Mouse (Mus musculus) liver, embryonic 14.5 days (tissue): Measurements from ENCODE around the gene Myo1a. TPM values are rescaled to one million over a fixed set of nuclear protein-coding genes. Genes with fewer than 3 reads are reported as not detected.

Experiments
- ATAC-seq: fragments of 200-750 bp; cut with Nextera tagmentation; 2 replicates; pipeline ENCODE4 v1.8.0; 2017; ENCODE audit warnings: moderate number of reproducible peaks, mild to moderate bottlenecking, moderate library complexity; ENCODE audit not compliant: insufficient read depth
- DNase-seq, 3 experiments: peaks; one replicate each; pipeline ENCODE4 v3.0.0-alpha.2; 2012 to 2013; ENCODE audit warnings: low read depth in 3 of 3, low spot score in 3 of 3
- H3K27ac ChIP-seq: fragments of 300-500 bp; sonication (generic); 2 replicates; pipeline ENCODE4 v1.5.1; 2014; ENCODE audit warnings: moderate library complexity, mild to moderate bottlenecking, control low read depth, inconsistent platforms
- H3K27me3 ChIP-seq: fragments of 300-500 bp; sonication (generic); 2 replicates; pipeline ENCODE4 v1.6.1; 2014; ENCODE audit warnings: mild to moderate bottlenecking, low read length, moderate library complexity; ENCODE audit not compliant: control insufficient read depth, insufficient read depth
- H3K36me3 ChIP-seq: fragments of 300-500 bp; sonication (generic); replicated peaks from 2 replicates; pipeline ENCODE4 v1.6.1; 2014; ENCODE audit warnings: low read depth; ENCODE audit not compliant: control insufficient read depth, insufficient read depth
- H3K4me1 ChIP-seq, 2 experiments: fragments of 200-500 bp in 1 of 2; fragments of 300-500 bp in 1 of 2; sonication (generic) in 1 of 2; replicated peaks; 2 replicates each; pipeline ENCODE4 v1.6.1; 2012 to 2014; ENCODE audit warnings: antibody characterized with exemption in 1 of 2, inconsistent platforms in 1 of 2, low read length in 1 of 2; ENCODE audit not compliant: control insufficient read depth in 2 of 2, insufficient read depth in 2 of 2
- H3K4me2 ChIP-seq: fragments of 300-500 bp; sonication (generic); 2 replicates; pipeline ENCODE4 v1.6.1; 2014; ENCODE audit warnings: low read depth, mild to moderate bottlenecking, control low read depth, moderate library complexity
- H3K4me3 ChIP-seq, 2 experiments: fragments of 200-500 bp in 1 of 2; fragments of 300-500 bp in 1 of 2; sonication (generic) in 1 of 2; 2 replicates each; pipeline ENCODE4 v1.5.1; 2012 to 2014; ENCODE audit warnings: low read depth in 2 of 2, low read length in 2 of 2, mild to moderate bottlenecking in 2 of 2, control low read depth in 1 of 2, inconsistent platforms in 1 of 2, moderate library complexity in 1 of 2; ENCODE audit not compliant: insufficient read depth in 1 of 2
- H3K9ac ChIP-seq: fragments of 300-500 bp; sonication (generic); replicated peaks from 2 replicates; pipeline ENCODE4 v1.6.1; 2014; ENCODE audit warnings: mild to moderate bottlenecking, control low read depth, moderate library complexity
- H3K9me3 ChIP-seq: fragments of 300-500 bp; sonication (generic); 2 replicates; pipeline ENCODE4 v1.6.1; 2016; ENCODE audit warnings: low read length, mixed read lengths; ENCODE audit not compliant: control insufficient read depth
- CTCF ChIP-seq: IDR thresholded peaks from 2 replicates; pipeline ENCODE4 v1.5.1; 2016; ENCODE audit warnings: antibody characterized with exemption, low read depth, control low read depth
- EP300 ChIP-seq: IDR thresholded peaks from 2 replicates; pipeline ENCODE4 v1.6.1; 2016; ENCODE audit warnings: antibody characterized with exemption, low read depth
- WGBS: fragments of 180-500 bp; shearing (Covaris S2); extraction: QIAGEN DNeasy Blood & Tissue Kit; methylation state at CpG from one replicate; pipeline ENCODE4 v1.1.7; 2014; ENCODE audit not compliant: insufficient replicate concordance; 5-methylcytosine and 5-hydroxymethylcytosine counted together
- polyA plus RNA-seq, 2 experiments: library from polyadenylated mRNA; depleted of rRNA in 1 of 2; stranded (reverse) in 1 of 2; unstranded in 1 of 2; fragments of >200 nt; fragmentation: Nextera tagmentation in 1 of 2; extraction: Ambion mirVana in 1 of 2; gene quantifications; 2 replicates each; pipeline versions ENCODE4 v1.2.1 to v1.2.3; 2012 to 2014

Myo1a gene
- polyA plus RNA-seq, 2 experiments, result 0.06 to 0.30 TPM

GRCm38 (mm10) chr10:127703299-127703698 lies 1.7 kb upstream of the Myo1a start:
- ATAC-seq (no peak), DNase-seq (no peak)

GRCm38 (mm10) chr10:127704293-127704692 lies 677 bp upstream of the Myo1a start:
- Histone ChIP-seq H3K27ac (no peak overlapping the region), H3K36me3 (no peaks in the 10 kb centered on the region), H3K9ac (no peak overlapping the region), H3K27me3 (no peaks in the 10 kb centered on the region), H3K4me1 (peaks cover 0 to 3% of the 10 kb centered on the region in 2 experiments; a peak in 2 of 4 replicates), H3K4me3 (no peak overlapping the region), H3K9me3 (no peaks in the 10 kb centered on the region), H3K4me2 (no peak overlapping the region)
- TF ChIP-seq EP300 (no peak), CTCF (no peak)
- 50% methylated on average over 2 of the region's 2 CpGs for WGBS
- DNase-seq, result no peak
- no peak for ATAC-seq

More at GRCm38 (mm10) chr10:127703299-127703698, 1.7 kb upstream of the Myo1a start:
- H3K27me3 ChIP-seq, result no peaks in the 10 kb centered on the region
- H3K9ac ChIP-seq, result no peak overlapping the region
- no peaks in the 10 kb centered on the region for H3K9me3 ChIP-seq
- no peak overlapping the region for H3K27ac ChIP-seq
- WGBS, result 37% methylated on average over 4 of the region's 4 CpGs
- H3K4me2 ChIP-seq, result no peak overlapping the region
- peaks cover 3% of the 10 kb centered on the region; the same call in 1 of the 2 replicates for H3K36me3 ChIP-seq
- no peak for TF ChIP-seq CTCF
- TF ChIP-seq EP300, result no peak
- H3K4me1 ChIP-seq, result peaks cover 0 to 3% of the 10 kb centered on the region in 2 experiments; a peak in 2 of 4 replicates
- no peak overlapping the region for H3K4me3 ChIP-seq

- no peak for ATAC-seq
- Histone ChIP-seq H3K27ac (no peak overlapping the region), H3K4me2 (no peak overlapping the region), H3K36me3 (no peaks in the 10 kb centered on the region), H3K9me3 (no peaks in the 10 kb centered on the region), H3K9ac (no peak overlapping the region), H3K4me3 (no peak overlapping the region), H3K27me3 (no peaks in the 10 kb centered on the region), H3K4me1 (peaks cover 0 to 3% of the 10 kb centered on the region in 2 experiments; a peak in 2 of 4 replicates)
- no peak for TF ChIP-seq EP300
- no peak for DNase-seq
- WGBS, result 31% methylated on average over 4 of the region's 4 CpGs
Observed at GRCm38 (mm10) chr10:127705783-127706182, 813 bp downstream of the Myo1a start.

DNA sequence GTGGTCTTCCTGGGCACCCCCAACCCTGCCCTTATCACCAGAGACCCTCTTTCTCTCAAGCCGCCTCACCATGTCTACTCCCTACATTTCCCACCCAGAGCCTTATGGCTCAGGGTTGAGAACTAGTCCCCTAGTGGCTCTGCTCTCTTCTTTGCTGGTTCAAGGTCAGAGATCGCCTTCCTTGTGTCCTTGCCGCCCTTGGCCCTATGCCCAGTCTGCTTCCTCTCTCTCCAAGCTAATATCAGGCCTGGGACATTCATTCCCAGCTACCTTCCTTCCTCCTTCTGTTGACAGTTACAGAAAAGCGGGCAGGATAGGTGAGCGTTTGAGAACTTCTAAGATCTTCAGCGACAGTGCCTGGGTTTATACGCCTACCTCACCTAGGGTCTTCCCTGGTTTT lies 2.8 kb downstream of the Myo1a start:
- WGBS, result 61% methylated on average over 7 of the region's 7 CpGs
- Histone ChIP-seq H3K36me3 (no peaks in the 10 kb centered on the region), H3K4me2 (no peak overlapping the region), H3K9me3 (no peaks in the 10 kb centered on the region), H3K27me3 (no peaks in the 10 kb centered on the region), H3K9ac (no peak overlapping the region), H3K4me1 (peaks cover 0 to 3% of the 10 kb centered on the region in 2 experiments; a peak in 2 of 4 replicates), H3K4me3 (no peak overlapping the region), H3K27ac (no peak overlapping the region)
- ATAC-seq, result no peak
- TF ChIP-seq CTCF (no peak), EP300 (no peak)
- DNase-seq, result no peak

DNA sequence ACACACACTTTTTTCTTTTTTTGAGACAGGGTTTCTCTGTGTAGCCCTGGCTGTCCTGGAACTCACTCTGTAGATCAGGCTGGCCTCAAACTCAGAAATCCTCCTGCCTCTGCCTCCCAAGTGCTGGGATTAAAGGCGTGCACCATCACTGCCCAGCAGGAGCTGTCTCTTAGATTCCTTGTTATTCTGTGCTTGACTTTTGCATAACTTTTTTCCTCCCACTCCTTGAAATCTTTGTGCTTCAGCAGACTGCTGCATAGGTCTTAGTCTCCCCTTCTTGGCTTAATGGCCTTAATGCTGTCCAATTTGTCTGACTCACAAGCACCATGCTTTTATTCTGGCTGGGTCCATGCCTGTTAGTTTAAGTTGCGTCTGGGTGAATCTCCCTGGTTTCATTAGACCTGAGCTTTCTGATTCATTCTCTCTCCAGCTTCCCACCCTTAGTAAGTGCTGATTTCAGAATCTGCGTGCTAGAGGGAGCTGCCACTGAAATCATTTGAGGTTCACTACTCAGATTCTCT lies 3.9 kb downstream of the Myo1a start:
- Histone ChIP-seq H3K36me3 (no peaks in the 10 kb centered on the region), H3K4me1 (peaks cover 0 to 3% of the 10 kb centered on the region in 2 experiments; a peak in 2 of 4 replicates), H3K9me3 (no peaks in the 10 kb centered on the region), H3K4me2 (no peak overlapping the region), H3K9ac (no peak overlapping the region), H3K27me3 (no peaks in the 10 kb centered on the region), H3K4me3 (no peak overlapping the region), H3K27ac (no peak overlapping the region)
- DNase-seq (no peak), ATAC-seq (no peak)
- TF ChIP-seq CTCF, result no peak
- TF ChIP-seq EP300, result no peak
- WGBS, result 55% methylated on average over 3 of the region's 3 CpGs
